Mouse (Mus musculus) erythroblast, embryonic 14.5 days (primary cell): ENCODE measurements at regions not wholly inside any gene's neighbourhood (a gene's known extent, or its start where the extent isn't known, plus 50 kb on each side); places are given as distances from the start of the nearest gene placed in this dataset.

Source experiments
- H3K27me3 ChIP-seq: 2 replicates; pipeline ENCODE4 v1.6.1; 2012; ENCODE audit warnings: inconsistent platforms; ENCODE audit not compliant: control insufficient read depth
- H3K36me3 ChIP-seq: 2 replicates; pipeline ENCODE4 v1.6.1; 2012; ENCODE audit warnings: mild to moderate bottlenecking, inconsistent platforms; ENCODE audit not compliant: control insufficient read depth
- H3K4me1 ChIP-seq: 2 replicates; pipeline ENCODE4 v1.6.1; 2012; ENCODE audit warnings: inconsistent platforms; ENCODE audit not compliant: control insufficient read depth
- H3K4me3 ChIP-seq: replicated peaks from 2 replicates; pipeline ENCODE3; 2012; ENCODE audit warnings: moderate library complexity, mild to moderate bottlenecking, inconsistent platforms
- H3K9me3 ChIP-seq: 2 replicates; pipeline ENCODE4 v1.6.1; 2012; ENCODE audit warnings: low read length, inconsistent platforms, mixed read lengths; ENCODE audit not compliant: control insufficient read depth
- GATA1 ChIP-seq: IDR thresholded peaks from 2 replicates; pipeline ENCODE4 v1.6.1; 2012; ENCODE audit warnings: low read length, inconsistent platforms, mixed read lengths
- TAL1 ChIP-seq: IDR thresholded peaks from 3 replicates; pipeline ENCODE4 v1.6.1; 2012; ENCODE audit warnings: low read length, inconsistent platforms, mixed read lengths

GRCm38 (mm10) chr1:137254634-137255033, 294.4 kb upstream of the Nr5a2 start:
- Histone ChIP-seq H3K4me1 (no peaks in the 10 kb centered on the region), H3K9me3 (no peaks in the 10 kb centered on the region), H3K36me3 (no peaks in the 10 kb centered on the region), H3K27me3 (no peaks in the 10 kb centered on the region), H3K4me3 (no peak overlapping the region)
- TF ChIP-seq TAL1 = no peak

GRCm38 (mm10) chr1:137227098-137227485, 266.8 kb upstream of the Nr5a2 start:
- no peaks in the 10 kb centered on the region for H3K36me3 ChIP-seq
- H3K27me3 ChIP-seq = no peaks in the 10 kb centered on the region
- H3K9me3 ChIP-seq = 0 out of 2 replicates have a peak, but pooled peaks cover 2% of the 10 kb centered on the region
- no peaks in the 10 kb centered on the region; the same call in 1 of the 2 replicates for H3K4me1 ChIP-seq
- TF ChIP-seq TAL1 = no peak
- no peak overlapping the region for H3K4me3 ChIP-seq

GRCm38 (mm10) chr1:137226479-137227097, 266.3 kb upstream of the Nr5a2 start:
- H3K9me3 ChIP-seq = 0 out of 2 replicates have a peak, but pooled peaks cover 2% of the 10 kb centered on the region
- H3K4me1 ChIP-seq = no peaks in the 10 kb centered on the region; the same call in 1 of the 2 replicates
- no peaks in the 10 kb centered on the region for H3K36me3 ChIP-seq
- H3K27me3 ChIP-seq = peaks cover 2% of the 10 kb centered on the region
- TF ChIP-seq GATA1 (no peak), TAL1 (no peak)
- no peak overlapping the region for H3K4me3 ChIP-seq

GRCm38 (mm10) chr1:137225418-137225817, 265.2 kb upstream of the Nr5a2 start:
- H3K4me3 ChIP-seq = no peak overlapping the region
- H3K27me3 ChIP-seq = peaks cover 6% of the 10 kb centered on the region
- no peaks in the 10 kb centered on the region; the same call in 1 of the 2 replicates for H3K4me1 ChIP-seq
- no peaks in the 10 kb centered on the region for H3K36me3 ChIP-seq
- no peaks in the 10 kb centered on the region for H3K9me3 ChIP-seq
- TF ChIP-seq TAL1 (no peak), GATA1 (no peak)

- Histone ChIP-seq H3K9me3 (no peaks in the 10 kb centered on the region), H3K4me3 (no peak overlapping the region), H3K36me3 (no peaks in the 10 kb centered on the region), H3K27me3 (peaks cover 6% of the 10 kb centered on the region), H3K4me1 (no peaks in the 10 kb centered on the region; the same call in 1 of the 2 replicates)
- TF ChIP-seq TAL1 (no peak), GATA1 (no peak)
These were observed 262.8 kb upstream of the Nr5a2 start for GRCm38 (mm10) chr1:137223052-137223451.

- H3K4me3 ChIP-seq = no peak overlapping the region
- no peaks in the 10 kb centered on the region; the same call in 1 of the 2 replicates for H3K9me3 ChIP-seq
- H3K27me3 ChIP-seq = peaks cover 6% of the 10 kb centered on the region
- H3K36me3 ChIP-seq = no peaks in the 10 kb centered on the region
- no peak for TF ChIP-seq GATA1
- no peak for TF ChIP-seq TAL1
- no peaks in the 10 kb centered on the region; the same call in 1 of the 2 replicates for H3K4me1 ChIP-seq
These were observed 261.1 kb upstream of the Nr5a2 start for GRCm38 (mm10) chr1:137221087-137222057.

GRCm38 (mm10) chr1:137220226-137220625, 260.0 kb upstream of the Nr5a2 start:
- no peaks in the 10 kb centered on the region; the same call in 1 of the 2 replicates for H3K4me1 ChIP-seq
- no peaks in the 10 kb centered on the region; the same call in 1 of the 2 replicates for H3K9me3 ChIP-seq
- peaks cover 6% of the 10 kb centered on the region for H3K27me3 ChIP-seq
- H3K4me3 ChIP-seq = no peak overlapping the region
- no peaks in the 10 kb centered on the region for H3K36me3 ChIP-seq
- no peak for TF ChIP-seq TAL1
- no peak for TF ChIP-seq GATA1

- Histone ChIP-seq H3K9me3 (no peaks in the 10 kb centered on the region; the same call in 1 of the 2 replicates), H3K4me3 (no peak overlapping the region), H3K4me1 (peaks cover 3% of the 10 kb centered on the region), H3K27me3 (peaks cover 6% of the 10 kb centered on the region), H3K36me3 (no peaks in the 10 kb centered on the region)
- no peak for TF ChIP-seq GATA1
- TF ChIP-seq TAL1 = no peak
These were observed 258.4 kb upstream of the Nr5a2 start for GRCm38 (mm10) chr1:137218611-137219010.

- H3K9me3 ChIP-seq = no peaks in the 10 kb centered on the region; the same call in 1 of the 2 replicates
- no peak for TF ChIP-seq TAL1
- no peak for TF ChIP-seq GATA1
- peaks cover 3% of the 10 kb centered on the region for H3K4me1 ChIP-seq
- H3K36me3 ChIP-seq = no peaks in the 10 kb centered on the region
- peaks cover 6% of the 10 kb centered on the region for H3K27me3 ChIP-seq
- H3K4me3 ChIP-seq = no peak overlapping the region
These were observed 257.8 kb upstream of the Nr5a2 start for GRCm38 (mm10) chr1:137218096-137218495.
